Mouse (Mus musculus) liver, adult 2 months (tissue): ENCODE data around the gene Auts2. TPM values are rescaled to one million over a fixed set of nuclear protein-coding genes. Genes with fewer than 3 reads are reported as not detected.

Source experiments
- DNase-seq: peaks from one replicate; pipeline ENCODE4 v3.0.0-alpha.2; 2011; ENCODE audit warnings: low read depth, low spot score; ENCODE audit errors: extremely low read depth
- H3K27ac ChIP-seq: fragments of 200-500 bp; replicated peaks from 2 replicates; pipeline ENCODE4 v1.5.1; 2012; ENCODE audit warnings: low read depth, mild to moderate bottlenecking, control low read depth, inconsistent platforms, low read length; ENCODE audit not compliant: insufficient read depth
- H3K27me3 ChIP-seq: fragments of 200-500 bp; 2 replicates; pipeline ENCODE4 v1.6.1; 2012; ENCODE audit warnings: mild to moderate bottlenecking, moderate library complexity, low read length, inconsistent platforms; ENCODE audit not compliant: control insufficient read depth, insufficient read depth
- H3K36me3 ChIP-seq: fragments of 200-500 bp; 2 replicates; pipeline ENCODE4 v1.6.1; 2012; ENCODE audit warnings: low read length, inconsistent platforms; ENCODE audit not compliant: control insufficient read depth, insufficient read depth
- H3K4me1 ChIP-seq: fragments of 200-500 bp; 2 replicates; pipeline ENCODE4 v1.6.1; 2011; ENCODE audit warnings: low read length; ENCODE audit not compliant: control insufficient read depth, insufficient read depth
- H3K4me3 ChIP-seq: fragments of 200-500 bp; 2 replicates; pipeline ENCODE4 v1.5.1; 2011; ENCODE audit warnings: low read depth, mild to moderate bottlenecking, control low read depth, low read length, moderate library complexity; ENCODE audit not compliant: insufficient read depth
- H3K79me2 ChIP-seq: fragments of 200-500 bp; 2 replicates; pipeline ENCODE4 v1.6.1; 2012; ENCODE audit warnings: inconsistent platforms, mild to moderate bottlenecking, low read length, moderate library complexity; ENCODE audit not compliant: control insufficient read depth, insufficient read depth
- H3K9ac ChIP-seq: fragments of 200-500 bp; 2 replicates; pipeline ENCODE4 v1.6.1; 2012; ENCODE audit warnings: low read depth, mild to moderate bottlenecking, control low read depth, inconsistent platforms, low read length
- CTCF ChIP-seq: fragments of 200-500 bp; IDR thresholded peaks from 2 replicates; pipeline ENCODE4 v1.5.1; 2011; ENCODE audit warnings: low read depth, low read length, control low read depth
- POLR2A ChIP-seq: fragments of 200-500 bp; IDR thresholded peaks from 2 replicates; pipeline ENCODE4 v1.6.1; 2011; ENCODE audit warnings: low read length, control low read depth; ENCODE audit not compliant: insufficient read depth; ENCODE audit errors: extremely low read depth
- WGBS: fragments of 180-500 bp; shearing (Covaris S2); methylation state at CpG from one replicate; pipeline ENCODE4 v1.1.7; 2018; 5-methylcytosine and 5-hydroxymethylcytosine counted together
- polyA plus RNA-seq: library from polyadenylated mRNA; depleted of rRNA; stranded (reverse); fragments of >200 nt; gene quantifications from 2 replicates; pipeline ENCODE4 v1.2.3, GENCODE M21; 2012
- total RNA-seq: library from RNA; depleted of rRNA; stranded (reverse); fragments of >200 nt; gene quantifications from 2 replicates; pipeline ENCODE4 v1.2.3, GENCODE M21; 2014

Auts2 gene
- total and polyA plus RNA-seq, 2 experiments, result 0.37 to 0.51 TPM

DNA sequence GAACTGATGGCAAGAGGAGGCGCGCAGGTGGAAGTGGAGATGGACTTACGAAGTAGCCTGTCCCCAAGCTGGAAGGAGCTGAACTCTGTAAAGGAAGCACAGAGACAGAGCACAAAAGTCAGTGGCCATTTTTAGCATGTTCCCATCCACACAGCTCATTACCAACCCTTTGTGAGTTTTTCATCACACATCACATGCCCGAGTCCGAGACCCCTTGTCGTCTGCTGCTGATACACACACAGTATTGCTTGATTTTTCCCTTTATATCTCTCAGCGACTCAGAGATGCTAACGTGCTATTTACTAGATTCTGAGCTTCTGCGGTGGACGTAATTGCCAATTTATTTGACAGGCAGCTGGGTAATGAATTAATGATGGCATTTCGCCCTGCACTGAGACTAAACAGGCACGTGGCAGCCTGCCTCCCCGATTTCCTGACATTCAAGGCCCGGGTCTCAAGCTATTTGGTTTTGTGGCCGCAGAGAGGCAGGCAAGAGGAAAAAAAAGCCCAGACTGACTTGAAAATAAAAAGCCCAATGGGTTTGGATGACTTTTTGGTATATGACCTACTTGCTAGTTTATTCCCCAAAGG, 512.1 kb downstream of the Auts2 start:
- Histone ChIP-seq H3K4me1 (no peaks in the 10 kb centered on the region), H3K27me3 (no peaks in the 10 kb centered on the region), H3K9ac (no peak overlapping the region), H3K79me2 (no peaks in the 10 kb centered on the region), H3K4me3 (no peak overlapping the region), H3K36me3 (no peaks in the 10 kb centered on the region), H3K27ac (no peak overlapping the region)
- 85% methylated on average over 15 of the region's 15 CpGs for WGBS
- TF ChIP-seq CTCF (no peak), POLR2A (no peak)
- DNase-seq, result no peak

DNA sequence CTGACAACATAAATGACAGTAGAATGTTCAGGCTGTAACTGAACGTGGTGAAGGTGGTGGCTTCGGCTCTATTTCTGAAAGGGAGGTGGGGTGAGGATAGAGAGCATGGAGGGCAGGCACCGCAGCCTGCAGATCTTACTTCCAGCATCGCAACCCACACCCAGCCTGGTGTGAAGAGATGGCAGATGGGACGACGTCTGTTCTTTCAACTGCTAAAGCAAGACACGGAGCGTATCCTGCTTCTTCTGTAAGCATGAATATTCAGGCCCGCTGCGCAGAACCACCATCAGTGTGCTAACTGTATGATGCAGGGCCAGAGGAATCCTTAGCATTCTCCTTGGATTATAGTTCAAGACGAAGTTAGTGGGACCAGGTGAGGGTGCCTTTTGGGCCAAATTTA, 513.5 kb downstream of the Auts2 start:
- Histone ChIP-seq H3K4me3 (no peak overlapping the region), H3K4me1 (no peaks in the 10 kb centered on the region), H3K27me3 (no peaks in the 10 kb centered on the region), H3K36me3 (no peaks in the 10 kb centered on the region), H3K27ac (no peak overlapping the region), H3K79me2 (no peaks in the 10 kb centered on the region), H3K9ac (no peak overlapping the region)
- 93% methylated on average over 11 of the region's 11 CpGs for WGBS
- no peak for DNase-seq
- TF ChIP-seq POLR2A, result no peak
- no peak for TF ChIP-seq CTCF

DNA sequence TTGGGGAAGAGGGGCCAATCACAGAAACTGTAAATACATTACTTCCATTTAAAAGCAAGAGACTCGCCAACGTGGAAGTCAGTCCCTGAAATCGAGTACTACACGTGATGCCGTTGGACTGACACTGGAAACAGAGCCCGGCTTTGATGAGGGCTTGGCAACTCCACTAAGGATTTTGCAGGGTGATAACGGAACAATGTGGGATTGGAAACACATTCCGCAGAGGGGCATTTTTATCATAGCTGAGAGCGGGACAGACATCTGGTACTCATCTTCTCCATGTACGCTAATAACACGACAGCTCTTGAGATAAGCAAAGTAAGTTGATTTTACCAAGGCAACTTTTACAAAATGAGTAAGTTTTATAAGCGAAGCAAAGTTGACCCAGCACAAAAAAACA, 514.1 kb downstream of the Auts2 start:
- no peak for DNase-seq
- no peaks in the 10 kb centered on the region for H3K4me1 ChIP-seq
- no peaks in the 10 kb centered on the region for H3K36me3 ChIP-seq
- no peaks in the 10 kb centered on the region for H3K79me2 ChIP-seq
- no peak overlapping the region for H3K4me3 ChIP-seq
- H3K27ac ChIP-seq, result no peak overlapping the region
- H3K9ac ChIP-seq, result no peak overlapping the region
- TF ChIP-seq CTCF, result no peak
- no peak for TF ChIP-seq POLR2A
- no peaks in the 10 kb centered on the region for H3K27me3 ChIP-seq
- WGBS, result 83% methylated on average over 12 of the region's 12 CpGs

DNA sequence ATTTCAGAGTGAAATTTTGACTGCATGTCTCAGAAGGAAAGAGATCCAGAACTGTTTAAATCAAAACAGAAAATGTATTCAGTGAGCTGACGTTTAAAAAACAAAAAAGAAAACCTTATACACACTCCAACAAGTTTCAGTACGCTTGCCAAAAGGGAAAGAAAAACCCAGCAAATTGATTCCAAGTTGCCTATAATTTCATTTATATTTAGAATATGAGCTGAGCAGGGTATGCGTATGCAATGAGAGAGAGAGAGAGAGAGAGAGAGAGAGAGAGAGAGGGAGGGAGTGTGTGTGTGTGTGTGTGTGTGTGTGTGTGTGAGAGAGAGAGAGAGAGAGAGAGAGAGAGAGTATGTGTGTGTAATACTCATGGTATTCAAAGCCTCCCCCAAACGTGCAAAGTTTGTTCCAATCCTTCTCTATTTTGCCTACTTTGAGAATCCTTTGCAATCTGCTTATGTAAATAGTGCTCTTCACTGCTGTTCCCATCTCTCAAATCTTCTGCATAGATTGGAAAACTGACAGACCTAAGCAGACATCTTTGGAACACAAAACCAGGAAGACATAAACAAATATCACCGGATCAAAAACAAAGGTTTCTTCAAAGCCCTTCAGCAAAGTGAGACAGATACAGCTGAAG, 515.2 kb downstream of the Auts2 start:
- no peak for DNase-seq
- no peaks in the 10 kb centered on the region for H3K4me1 ChIP-seq
- 74% methylated on average over 5 of the region's 5 CpGs for WGBS
- TF ChIP-seq CTCF, result no peak
- TF ChIP-seq POLR2A, result no peak
- H3K79me2 ChIP-seq, result no peaks in the 10 kb centered on the region
- no peaks in the 10 kb centered on the region for H3K36me3 ChIP-seq
- H3K4me3 ChIP-seq, result no peak overlapping the region
- no peaks in the 10 kb centered on the region for H3K27me3 ChIP-seq
- no peak overlapping the region for H3K9ac ChIP-seq
- no peak overlapping the region for H3K27ac ChIP-seq

DNA sequence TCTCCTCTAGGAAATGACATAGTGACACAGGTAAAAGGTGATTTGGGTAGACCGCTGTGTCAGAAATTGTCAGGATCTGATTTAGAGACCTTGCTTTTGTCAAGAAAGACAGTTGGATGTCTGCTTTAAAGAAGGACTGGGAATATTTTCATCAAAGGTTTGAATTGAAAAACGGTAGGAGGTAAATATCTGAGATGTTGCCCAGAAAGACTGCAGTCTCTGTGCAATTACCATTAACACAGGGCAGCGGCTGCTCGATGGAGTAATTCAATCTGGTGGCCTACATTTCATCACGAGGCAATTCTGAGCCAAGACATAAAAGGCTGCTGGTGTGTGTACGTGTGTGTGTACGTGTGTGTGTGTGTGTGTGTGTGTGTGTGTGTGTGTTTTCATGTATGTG, 529.8 kb downstream of the Auts2 start:
- 92% methylated on average over 7 of the region's 7 CpGs for WGBS

DNA sequence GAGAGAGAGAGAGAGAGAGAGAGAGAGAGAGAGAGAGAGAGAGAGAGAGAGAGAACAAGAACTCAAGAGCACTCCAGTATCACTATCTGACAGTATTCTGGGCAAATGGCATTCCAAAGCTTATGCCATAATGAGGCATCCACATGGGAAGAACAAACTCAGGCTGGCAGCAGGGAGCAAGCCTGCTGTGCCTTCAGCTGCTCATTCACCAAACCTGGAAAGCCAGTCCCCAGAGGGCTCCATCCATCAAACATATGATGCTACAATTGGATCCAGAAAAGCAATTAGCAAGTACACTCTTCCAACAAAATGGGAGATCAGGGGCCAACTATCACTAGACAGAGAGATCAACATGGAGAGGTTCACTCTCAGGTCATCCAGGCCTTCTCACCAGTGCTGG, 531.3 kb downstream of the Auts2 start:
- H3K4me3 ChIP-seq, result no peak overlapping the region
- H3K27ac ChIP-seq, result no peak overlapping the region
- H3K27me3 ChIP-seq, result no peaks in the 10 kb centered on the region
- no peaks in the 10 kb centered on the region for H3K4me1 ChIP-seq
- no peak for DNase-seq
- H3K79me2 ChIP-seq, result no peaks in the 10 kb centered on the region
- no peaks in the 10 kb centered on the region for H3K36me3 ChIP-seq
- no peak overlapping the region for H3K9ac ChIP-seq
- TF ChIP-seq CTCF (no peak), POLR2A (no peak)

More for the DNA sequence above, 529.8 kb downstream of the Auts2 start:
- no peaks in the 10 kb centered on the region for H3K27me3 ChIP-seq
- H3K27ac ChIP-seq, result no peak overlapping the region
- no peak overlapping the region for H3K4me3 ChIP-seq
- no peaks in the 10 kb centered on the region for H3K79me2 ChIP-seq
- DNase-seq, result no peak
- H3K36me3 ChIP-seq, result no peaks in the 10 kb centered on the region
- TF ChIP-seq CTCF (no peak), POLR2A (no peak)
- no peak overlapping the region for H3K9ac ChIP-seq
- no peaks in the 10 kb centered on the region for H3K4me1 ChIP-seq
